Mouse (Mus musculus) intestine, embryonic 14.5 days (tissue): ENCODE results near the gene Slit3. TPM values are rescaled to one million over a fixed set of nuclear protein-coding genes. Genes with fewer than 3 reads are reported as not detected.

Experiments used
- ATAC-seq: fragments of 200-750 bp; cut with Nextera tagmentation; replicated peaks from 2 replicates; pipeline ENCODE4 v1.8.0; 2017; ENCODE audit warnings: low read depth, moderate number of reproducible peaks, moderate TSS enrichment, moderate library complexity; ENCODE audit not compliant: low FRiP score, low TSS enrichment
- DNase-seq: peaks from one replicate; pipeline ENCODE4 v3.0.0-alpha.2; 2018; ENCODE audit warnings: low spot score
- H3K27ac ChIP-seq: fragments of 300-500 bp; sonication (generic); 2 replicates; pipeline ENCODE4 v1.5.1; 2014; ENCODE audit warnings: low read depth, mild to moderate bottlenecking, control low read depth
- H3K27me3 ChIP-seq: fragments of 300-500 bp; sonication (generic); replicated peaks from 2 replicates; pipeline ENCODE4 v1.6.1; 2014; ENCODE audit warnings: low read length, control low read depth; ENCODE audit not compliant: control insufficient read depth, insufficient read depth
- H3K36me3 ChIP-seq: fragments of 300-500 bp; sonication (generic); 2 replicates; pipeline ENCODE4 v1.6.1; 2014; ENCODE audit warnings: low read length, control low read depth; ENCODE audit not compliant: control insufficient read depth, insufficient read depth
- H3K4me1 ChIP-seq: fragments of 300-500 bp; sonication (generic); replicated peaks from 2 replicates; pipeline ENCODE4 v1.6.1; 2014; ENCODE audit warnings: low read length, control low read depth, mixed read lengths; ENCODE audit not compliant: control insufficient read depth, insufficient read depth
- H3K4me2 ChIP-seq: fragments of 300-500 bp; sonication (generic); 2 replicates; pipeline ENCODE4 v1.6.1; 2014; ENCODE audit warnings: low read length
- H3K4me3 ChIP-seq: fragments of 300-500 bp; sonication (generic); 2 replicates; pipeline ENCODE4 v1.5.1; 2014; ENCODE audit warnings: low read depth, low read length, control low read depth, mixed read lengths
- H3K9ac ChIP-seq: fragments of 300-500 bp; sonication (generic); 2 replicates; pipeline ENCODE4 v1.6.1; 2014; ENCODE audit warnings: mild to moderate bottlenecking, low read length
- H3K9me3 ChIP-seq: fragments of 300-500 bp; sonication (generic); 2 replicates; pipeline ENCODE4 v1.6.1; 2016; ENCODE audit warnings: low read length, control low read depth; ENCODE audit not compliant: control insufficient read depth
- WGBS: fragments of 180-500 bp; shearing (Covaris S2); extraction: QIAGEN DNeasy Blood & Tissue Kit; methylation state at CpG from one replicate; pipeline ENCODE4 v1.1.7; 2014; 5-methylcytosine and 5-hydroxymethylcytosine counted together
- polyA plus RNA-seq: library from polyadenylated mRNA; unstranded; fragments of >200 nt; fragmentation: Nextera tagmentation; extraction: Ambion mirVana; gene quantifications from 2 replicates; pipeline ENCODE4 v1.2.1, GENCODE M21; 2014

Slit3 gene
- 20.8 and 27.6 TPM in 2 replicates for polyA plus RNA-seq

DNA sequence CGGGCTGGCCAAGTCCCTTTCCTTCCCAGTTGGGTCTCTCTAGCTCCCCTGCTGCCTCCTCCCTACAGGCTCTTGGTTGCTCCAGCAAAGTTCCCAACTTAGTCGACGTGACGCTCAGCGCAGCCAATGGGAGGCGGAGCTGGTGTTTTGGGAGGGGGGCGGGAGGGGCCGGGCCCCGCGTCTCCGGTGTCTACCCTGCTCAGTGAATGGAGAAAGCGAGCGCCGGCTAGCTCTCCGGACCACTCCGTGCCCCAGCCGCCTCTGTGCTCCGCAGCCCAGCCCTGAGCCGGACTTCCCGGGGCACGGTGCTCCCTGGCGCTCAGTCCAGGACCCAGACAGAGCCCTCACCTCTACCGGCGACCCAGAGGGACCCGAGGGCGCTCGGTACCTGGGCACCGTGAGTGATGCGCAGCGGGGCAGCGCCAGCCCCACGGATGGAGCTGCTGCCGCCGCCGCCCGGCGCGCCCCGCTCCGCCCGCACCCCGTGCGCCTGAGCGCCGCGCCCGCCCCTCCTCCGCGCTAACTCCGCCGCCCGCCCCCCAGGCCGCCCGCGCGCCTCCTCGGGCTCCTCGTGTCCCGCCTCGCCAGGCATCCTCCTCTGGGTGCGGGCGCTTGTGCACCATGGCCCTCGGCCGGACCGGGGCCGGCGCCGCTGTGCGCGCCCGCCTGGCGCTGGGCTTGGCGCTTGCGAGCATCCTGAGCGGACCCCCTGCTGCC is at the start of gene Slit3:
Gene Slit3 (plus strand): TSS at position 331 of the 717 bp plus-strand sequence.
- ATAC-seq (peak; percentile 86), DNase-seq (peak; percentile 82)
- Histone ChIP-seq H3K4me3 (peak within 1 kb of the TSS; percentile 63), H3K27ac (peak within 1 kb of the TSS; percentile 64), H3K4me1 (peaks cover 21% of the 10 kb centered on the region), H3K36me3 (no peaks in the 10 kb centered on the region), H3K4me2 (peak within 1 kb of the TSS; percentile 72), H3K9ac (peak within 1 kb of the TSS; percentile 49), H3K9me3 (no peaks in the 10 kb centered on the region), H3K27me3 (0 out of 2 replicates have a peak, but pooled peaks cover 14% of the 10 kb centered on the region)
- under 1% methylated on average over 50 of the region's 75 CpGs for WGBS

DNA sequence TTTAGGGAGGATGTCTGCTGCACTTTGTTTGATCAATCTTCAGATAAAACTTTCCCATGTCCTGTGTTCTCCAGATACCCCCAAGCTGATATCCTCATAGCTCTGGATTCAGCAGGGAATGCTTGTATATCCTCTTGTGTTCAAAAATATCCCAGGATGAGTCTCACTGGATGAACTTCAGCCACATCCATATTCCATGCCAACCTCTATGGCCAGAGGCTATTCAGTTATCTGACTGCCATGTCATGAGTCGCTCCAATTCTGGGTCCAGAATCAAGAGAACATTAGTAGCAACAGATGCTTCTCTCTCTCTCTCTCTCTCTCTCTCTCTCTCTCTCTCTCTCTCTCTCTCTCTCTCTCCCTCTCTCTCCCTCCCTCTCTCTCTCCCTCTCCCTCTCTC is 49.6 kb upstream of the Slit3 start:
- Histone ChIP-seq H3K9me3 (no peaks in the 10 kb centered on the region), H3K4me3 (no peak overlapping the region), H3K9ac (no peak overlapping the region), H3K4me2 (no peak overlapping the region), H3K27me3 (no peaks in the 10 kb centered on the region), H3K4me1 (no peaks in the 10 kb centered on the region), H3K36me3 (no peaks in the 10 kb centered on the region), H3K27ac (no peak overlapping the region)
- no peak for DNase-seq
- 85% methylated on average over 1 of the region's 1 CpGs for WGBS
- ATAC-seq = no peak

DNA sequence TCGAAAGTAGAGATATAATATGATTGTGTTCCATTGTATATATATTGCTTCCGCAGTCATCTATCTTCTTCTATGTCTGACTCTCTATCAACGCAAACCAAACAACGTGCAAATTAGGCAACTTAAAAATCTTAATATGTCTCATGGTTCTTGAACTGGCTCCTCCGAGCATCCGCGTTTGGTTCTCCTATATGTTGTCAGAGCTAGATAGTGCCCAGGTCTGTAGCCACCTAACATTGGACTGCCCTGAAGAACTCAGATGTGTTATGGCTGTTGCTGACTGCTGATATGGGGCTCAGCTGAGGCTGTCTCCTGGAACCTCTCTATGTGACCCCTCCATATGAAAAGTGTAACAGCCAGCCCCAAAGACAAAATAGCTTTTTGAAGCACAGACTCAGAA is 45.6 kb upstream of the Slit3 start:
- Histone ChIP-seq H3K9ac (no peak overlapping the region), H3K4me3 (no peak overlapping the region), H3K9me3 (no peaks in the 10 kb centered on the region), H3K4me1 (no peaks in the 10 kb centered on the region), H3K36me3 (no peaks in the 10 kb centered on the region), H3K27ac (no peak overlapping the region), H3K27me3 (no peaks in the 10 kb centered on the region), H3K4me2 (no peak overlapping the region)
- ATAC-seq = no peak
- DNase-seq = no peak
- 93% methylated on average over 7 of the region's 7 CpGs for WGBS

DNA sequence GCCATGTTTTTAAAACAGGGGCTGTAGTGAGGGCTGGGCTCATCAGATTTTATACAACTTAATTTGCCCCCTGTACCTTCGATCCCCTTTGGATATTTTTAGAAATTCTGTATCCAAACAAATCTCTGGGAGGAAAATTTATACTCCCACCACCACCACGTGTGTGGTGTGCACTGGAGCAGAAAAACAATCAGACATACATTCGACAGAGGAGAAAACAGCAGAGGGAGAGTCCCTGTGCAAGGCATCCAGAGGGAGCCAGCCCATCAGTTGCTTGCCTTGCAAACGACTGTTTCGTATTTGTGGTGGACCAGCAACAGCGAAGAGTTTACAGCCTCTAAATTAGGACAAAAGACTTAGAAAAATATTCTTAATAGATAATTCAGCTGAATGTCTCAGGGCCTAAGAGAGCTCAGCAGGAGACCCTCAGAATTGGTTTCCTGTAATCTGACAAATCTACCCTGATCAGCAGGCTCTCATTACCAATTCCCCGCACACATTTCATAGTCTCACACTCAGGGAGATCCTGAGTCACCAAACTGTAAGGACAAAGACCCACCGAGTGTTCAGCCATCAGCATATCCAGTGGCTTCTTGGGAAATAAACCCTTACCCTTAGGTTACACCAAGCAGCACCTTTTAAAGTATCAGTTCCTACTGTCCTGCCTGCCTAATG is 40.4 kb upstream of the Slit3 start:
- ATAC-seq = no peak
- Histone ChIP-seq H3K4me2 (no peak overlapping the region), H3K4me1 (peaks cover 8% of the 10 kb centered on the region; the same call in 1 of the 2 replicates), H3K27ac (no peak overlapping the region), H3K4me3 (no peak overlapping the region), H3K9ac (no peak overlapping the region), H3K9me3 (no peaks in the 10 kb centered on the region), H3K27me3 (no peaks in the 10 kb centered on the region), H3K36me3 (no peaks in the 10 kb centered on the region)
- DNase-seq = no peak
- WGBS = 52% methylated on average over 8 of the region's 8 CpGs

DNA sequence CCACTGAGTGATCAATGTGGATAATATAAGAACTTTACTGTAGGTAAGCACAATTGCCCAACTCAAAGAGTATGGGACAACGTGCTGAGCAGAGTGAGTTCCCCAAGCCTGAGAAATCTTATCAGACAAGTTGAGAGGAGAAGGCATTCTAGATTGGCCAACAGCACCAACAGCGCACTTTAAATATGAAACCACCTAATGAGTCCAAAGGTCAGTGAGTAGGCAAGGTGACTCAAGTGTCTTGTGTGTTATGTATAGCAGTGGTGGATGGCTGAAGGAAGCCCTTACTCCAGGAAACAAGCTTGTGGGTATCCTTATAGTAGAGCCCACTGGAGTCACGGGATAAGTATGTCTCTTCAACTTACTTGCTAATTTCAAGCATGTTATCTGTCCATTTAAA is 38.7 kb upstream of the Slit3 start:
- Histone ChIP-seq H3K36me3 (no peaks in the 10 kb centered on the region), H3K9ac (no peak overlapping the region), H3K4me3 (no peak overlapping the region), H3K27me3 (no peaks in the 10 kb centered on the region), H3K9me3 (no peaks in the 10 kb centered on the region), H3K27ac (no peak overlapping the region), H3K4me1 (peaks cover 8% of the 10 kb centered on the region; the same call in 1 of the 2 replicates), H3K4me2 (no peak overlapping the region)
- WGBS = 83% methylated on average over 3 of the region's 3 CpGs
- DNase-seq (no peak), ATAC-seq (no peak)

DNA sequence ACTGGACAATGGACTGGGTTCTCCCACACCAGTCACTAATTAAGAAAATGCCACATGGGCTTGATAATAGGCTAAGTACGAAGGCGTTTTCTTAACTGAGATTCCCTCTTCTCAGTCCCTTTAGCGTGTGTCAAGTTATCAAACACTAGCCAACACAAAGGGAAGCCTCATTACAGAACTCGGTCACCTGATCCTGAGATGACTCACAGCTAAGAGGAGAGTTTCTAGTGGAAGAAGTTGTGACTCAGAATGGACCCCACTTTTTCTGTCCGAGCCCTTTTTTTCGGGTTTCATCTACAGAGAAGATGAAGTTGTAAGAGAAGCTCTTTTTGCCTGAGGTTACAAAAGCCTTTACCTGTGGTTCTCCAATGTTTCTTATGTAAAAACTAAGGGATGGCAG is 38.0 kb upstream of the Slit3 start:
- H3K4me3 ChIP-seq = no peak overlapping the region
- peaks cover 8% of the 10 kb centered on the region; the same call in 1 of the 2 replicates for H3K4me1 ChIP-seq
- 68% methylated on average over 6 of the region's 6 CpGs for WGBS
- H3K27ac ChIP-seq = no peak overlapping the region
- H3K9ac ChIP-seq = no peak overlapping the region
- DNase-seq (no peak), ATAC-seq (no peak)
- no peaks in the 10 kb centered on the region for H3K27me3 ChIP-seq
- no peaks in the 10 kb centered on the region for H3K9me3 ChIP-seq
- H3K36me3 ChIP-seq = no peaks in the 10 kb centered on the region
- H3K4me2 ChIP-seq = no peak overlapping the region

DNA sequence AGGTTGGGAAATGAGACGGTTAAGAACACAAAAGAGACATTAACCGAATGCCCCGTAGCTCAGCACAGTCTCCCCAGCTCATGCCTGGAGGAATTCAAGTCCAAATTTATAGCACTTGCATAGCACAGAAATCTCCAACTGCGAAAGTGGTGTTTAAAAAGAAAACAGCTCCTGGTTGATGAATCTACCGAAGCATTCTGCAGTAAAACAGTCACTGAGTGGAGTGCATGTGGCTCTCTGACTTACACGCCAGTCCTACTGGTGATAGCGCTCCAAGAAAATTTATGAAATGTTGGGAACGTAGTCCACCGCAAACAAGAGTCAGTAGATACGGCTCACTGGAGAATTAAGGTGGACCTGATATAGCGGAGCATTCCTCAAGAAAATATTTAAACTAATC is 35.7 kb upstream of the Slit3 start:
- Histone ChIP-seq H3K36me3 (no peaks in the 10 kb centered on the region), H3K27ac (no peak overlapping the region), H3K9ac (no peak overlapping the region), H3K9me3 (no peaks in the 10 kb centered on the region), H3K4me3 (no peak overlapping the region), H3K27me3 (no peaks in the 10 kb centered on the region), H3K4me1 (peaks cover 8% of the 10 kb centered on the region; the same call in 1 of the 2 replicates), H3K4me2 (no peak overlapping the region)
- no peak for ATAC-seq
- no peak for DNase-seq
- 44% methylated on average over 11 of the region's 11 CpGs for WGBS

DNA sequence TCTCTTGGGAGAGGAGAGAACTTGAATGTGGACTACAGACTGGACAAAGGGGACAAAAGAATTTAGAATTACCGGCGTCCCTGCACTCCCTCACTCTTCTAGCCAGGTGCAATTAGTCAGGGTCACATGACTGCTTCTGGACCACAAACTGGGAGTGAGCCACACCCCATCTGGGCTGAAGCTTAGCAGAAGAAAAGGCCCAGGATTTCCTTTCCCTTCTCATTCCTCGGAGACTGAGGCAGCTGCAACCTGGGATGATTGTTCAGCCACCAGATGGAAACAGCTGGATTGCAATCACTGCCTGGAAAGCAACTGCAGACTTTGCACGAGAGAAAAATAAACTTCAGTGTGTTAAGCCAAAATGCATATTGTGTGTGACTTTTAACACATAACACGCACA is 35.0 kb upstream of the Slit3 start:
- DNase-seq = no peak
- 28% methylated on average over 5 of the region's 5 CpGs for WGBS
- no peak for ATAC-seq
- H3K9ac ChIP-seq = no peak overlapping the region
- H3K4me1 ChIP-seq = peaks cover 8% of the 10 kb centered on the region; the same call in 1 of the 2 replicates
- H3K4me3 ChIP-seq = no peak overlapping the region
- H3K27ac ChIP-seq = no peak overlapping the region
- H3K9me3 ChIP-seq = no peaks in the 10 kb centered on the region
- no peaks in the 10 kb centered on the region for H3K36me3 ChIP-seq
- H3K4me2 ChIP-seq = no peak overlapping the region
- H3K27me3 ChIP-seq = no peaks in the 10 kb centered on the region
